Mouse (Mus musculus) lung, postnatal 0 days (tissue): ENCODE data around the gene B4galt5.

Source experiments
- CTCF ChIP-seq: IDR thresholded peaks from 2 replicates; pipeline ENCODE4 v1.5.1; 2016; ENCODE audit warnings: antibody characterized with exemption, mild to moderate bottlenecking
- EP300 ChIP-seq: IDR thresholded peaks from 2 replicates; pipeline ENCODE4 v1.6.1; 2016; ENCODE audit warnings: antibody characterized with exemption, mild to moderate bottlenecking, control low read depth

GRCm38 (mm10) chr2:167324151-167324930, 24.6 kb downstream of the B4galt5 start:
- TF ChIP-seq CTCF (no peak), EP300 (no peak)
